Mouse (Mus musculus) stomach, embryonic 14.5 days (tissue): ENCODE results near the gene Hao1. TPM values are rescaled to one million over a fixed set of nuclear protein-coding genes. Genes with fewer than 3 reads are reported as not detected.

Experiments
- ATAC-seq: fragments of 200-750 bp; cut with Nextera tagmentation; 2 replicates; pipeline ENCODE4 v1.8.0; 2017; ENCODE audit warnings: low read depth, moderate TSS enrichment; ENCODE audit not compliant: insufficient number of reproducible peaks, insufficient read depth, low FRiP score
- H3K27ac ChIP-seq: fragments of 300-500 bp; sonication (generic); 2 replicates; pipeline ENCODE4 v1.5.1; 2014; ENCODE audit warnings: mild to moderate bottlenecking, low read length, moderate library complexity, mixed read lengths
- H3K27me3 ChIP-seq: fragments of 300-500 bp; sonication (generic); 2 replicates; pipeline ENCODE4 v1.6.1; 2014; ENCODE audit warnings: low read length, control low read depth, mixed read lengths; ENCODE audit not compliant: control insufficient read depth, insufficient read depth
- H3K36me3 ChIP-seq: fragments of 300-500 bp; sonication (generic); 2 replicates; pipeline ENCODE4 v1.6.1; 2014; ENCODE audit warnings: mild to moderate bottlenecking, control low read depth, low read length, moderate library complexity, mixed read lengths; ENCODE audit not compliant: control insufficient read depth, insufficient read depth
- H3K4me1 ChIP-seq: fragments of 300-500 bp; sonication (generic); 2 replicates; pipeline ENCODE4 v1.6.1; 2014; ENCODE audit warnings: low read length, control low read depth, mixed read lengths; ENCODE audit not compliant: control insufficient read depth, insufficient read depth
- H3K4me2 ChIP-seq: fragments of 300-500 bp; sonication (generic); replicated peaks from 2 replicates; pipeline ENCODE4 v1.6.1; 2014; ENCODE audit warnings: low read depth, low read length, control low read depth
- H3K4me3 ChIP-seq: fragments of 300-500 bp; sonication (generic); 2 replicates; pipeline ENCODE4 v1.5.1; 2014; ENCODE audit warnings: low read depth, low read length, control low read depth
- H3K9ac ChIP-seq: fragments of 300-500 bp; sonication (generic); replicated peaks from 2 replicates; pipeline ENCODE4 v1.6.1; 2014; ENCODE audit warnings: low read depth, mild to moderate bottlenecking, control low read depth, low read length, moderate library complexity, mixed read lengths
- H3K9me3 ChIP-seq: fragments of 300-500 bp; sonication (generic); 2 replicates; pipeline ENCODE4 v1.6.1; 2016; ENCODE audit warnings: low read depth, low read length, control low read depth; ENCODE audit not compliant: control insufficient read depth
- WGBS: fragments of 180-500 bp; shearing (Covaris S2); extraction: QIAGEN DNeasy Blood & Tissue Kit; methylation state at CpG from one replicate; pipeline ENCODE4 v1.1.7; 2014; 5-methylcytosine and 5-hydroxymethylcytosine counted together
- polyA plus RNA-seq: library from polyadenylated mRNA; unstranded; fragments of >200 nt; fragmentation: Nextera tagmentation; extraction: Ambion mirVana; gene quantifications from 2 replicates; pipeline ENCODE4 v1.2.1, GENCODE M21; 2014

The Hao1 gene
- polyA plus RNA-seq, 1 experiment from 2014 or later = not detected

- 58% methylated on average over 2 of the region's 2 CpGs for WGBS
- ATAC-seq = no peak
- H3K27ac ChIP-seq = no peak overlapping the region
- no peaks in the 10 kb centered on the region for H3K36me3 ChIP-seq
- no peak overlapping the region for H3K4me2 ChIP-seq
- H3K9ac ChIP-seq = no peak overlapping the region
- H3K4me3 ChIP-seq = no peak overlapping the region
- H3K27me3 ChIP-seq = no peaks in the 10 kb centered on the region
- no peaks in the 10 kb centered on the region for H3K4me1 ChIP-seq
- no peaks in the 10 kb centered on the region for H3K9me3 ChIP-seq
Measured at GRCm38 (mm10) chr2:134543501-134543900, 10.7 kb downstream of the Hao1 start.

GRCm38 (mm10) chr2:134541019-134541418 lies 13.1 kb downstream of the Hao1 start:
- Histone ChIP-seq H3K4me2 (no peak overlapping the region), H3K4me1 (no peaks in the 10 kb centered on the region), H3K9ac (no peak overlapping the region), H3K36me3 (no peaks in the 10 kb centered on the region), H3K9me3 (no peaks in the 10 kb centered on the region), H3K27me3 (no peaks in the 10 kb centered on the region), H3K27ac (no peak overlapping the region), H3K4me3 (no peak overlapping the region)
- WGBS = 76% methylated on average over 5 of the region's 5 CpGs
- ATAC-seq = no peak

- no peak overlapping the region for H3K27ac ChIP-seq
- no peaks in the 10 kb centered on the region for H3K36me3 ChIP-seq
- no peaks in the 10 kb centered on the region for H3K9me3 ChIP-seq
- ATAC-seq = no peak
- no peaks in the 10 kb centered on the region for H3K27me3 ChIP-seq
- H3K4me2 ChIP-seq = no peak overlapping the region
- no peak overlapping the region for H3K9ac ChIP-seq
- no peaks in the 10 kb centered on the region for H3K4me1 ChIP-seq
- H3K4me3 ChIP-seq = no peak overlapping the region
- WGBS = 59% methylated on average over 4 of the region's 4 CpGs
Measured at GRCm38 (mm10) chr2:134538451-134538850, 15.7 kb downstream of the Hao1 start.

GRCm38 (mm10) chr2:134528122-134528810 lies 25.9 kb downstream of the Hao1 start:
- Histone ChIP-seq H3K36me3 (no peaks in the 10 kb centered on the region), H3K27ac (no peak overlapping the region), H3K4me1 (no peaks in the 10 kb centered on the region), H3K9me3 (no peaks in the 10 kb centered on the region), H3K4me2 (no peak overlapping the region), H3K9ac (no peak overlapping the region), H3K27me3 (no peaks in the 10 kb centered on the region), H3K4me3 (no peak overlapping the region)
- 56% methylated on average over 7 of the region's 7 CpGs for WGBS
- peak; percentile 23; the same call in 1 of the 2 replicates for ATAC-seq

GRCm38 (mm10) chr2:134527419-134528114 lies 26.6 kb downstream of the Hao1 start:
- no peak overlapping the region for H3K4me3 ChIP-seq
- H3K27me3 ChIP-seq = no peaks in the 10 kb centered on the region
- no peak overlapping the region for H3K9ac ChIP-seq
- WGBS = 49% methylated on average over 11 of the region's 11 CpGs
- H3K36me3 ChIP-seq = no peaks in the 10 kb centered on the region
- no peak overlapping the region for H3K4me2 ChIP-seq
- no peaks in the 10 kb centered on the region for H3K9me3 ChIP-seq
- no peak for ATAC-seq
- no peaks in the 10 kb centered on the region for H3K4me1 ChIP-seq
- H3K27ac ChIP-seq = no peak overlapping the region

- Histone ChIP-seq H3K36me3 (no peaks in the 10 kb centered on the region), H3K4me3 (no peak overlapping the region), H3K4me1 (no peaks in the 10 kb centered on the region), H3K9ac (no peak overlapping the region), H3K4me2 (no peak overlapping the region), H3K27ac (no peak overlapping the region), H3K9me3 (no peaks in the 10 kb centered on the region), H3K27me3 (no peaks in the 10 kb centered on the region)
- no peak for ATAC-seq
Measured at GRCm38 (mm10) chr2:134518042-134518441, 36.1 kb downstream of the Hao1 start.

- no peak overlapping the region for H3K4me3 ChIP-seq
- H3K27me3 ChIP-seq = no peaks in the 10 kb centered on the region
- H3K4me2 ChIP-seq = no peak overlapping the region
- 80% methylated on average over 3 of the region's 3 CpGs for WGBS
- no peaks in the 10 kb centered on the region for H3K9me3 ChIP-seq
- no peaks in the 10 kb centered on the region for H3K36me3 ChIP-seq
- H3K4me1 ChIP-seq = no peaks in the 10 kb centered on the region
- ATAC-seq = no peak
- no peak overlapping the region for H3K9ac ChIP-seq
- no peak overlapping the region for H3K27ac ChIP-seq
Measured at GRCm38 (mm10) chr2:134499777-134500176, 54.4 kb downstream of the Hao1 start.

GRCm38 (mm10) chr2:134498450-134498849 lies 55.7 kb downstream of the Hao1 start:
- Histone ChIP-seq H3K9ac (no peak overlapping the region), H3K4me3 (no peak overlapping the region), H3K9me3 (no peaks in the 10 kb centered on the region), H3K27ac (no peak overlapping the region), H3K4me2 (no peak overlapping the region), H3K36me3 (no peaks in the 10 kb centered on the region), H3K4me1 (no peaks in the 10 kb centered on the region), H3K27me3 (no peaks in the 10 kb centered on the region)
- no peak for ATAC-seq
- 60% methylated on average over 7 of the region's 7 CpGs for WGBS
